Mouse (Mus musculus): ENCODE measurements around the gene Rasgrf2.

DNA sequence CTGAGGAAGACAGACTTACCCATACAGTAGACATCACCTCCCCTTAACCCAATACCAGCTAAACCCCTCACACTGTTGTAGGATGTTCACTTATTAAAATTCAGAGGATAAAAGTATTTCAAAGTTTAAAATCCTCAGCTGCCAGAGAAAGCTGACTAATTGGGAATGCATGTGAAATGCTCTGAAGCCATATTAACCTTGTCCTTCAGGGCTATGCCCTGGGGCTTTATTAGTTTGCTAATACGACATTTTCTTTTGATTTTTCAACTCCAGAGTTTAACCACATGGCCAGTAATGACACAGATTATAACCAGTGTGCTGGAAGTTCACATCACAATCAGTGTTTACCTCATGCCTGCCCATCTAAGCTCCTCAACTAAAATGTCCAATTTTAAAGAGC lies 192.6 kb downstream of the Rasgrf2 start:
- TF ChIP-seq TAL1 (IDR thresholded peaks at IDR 0.05; ENCODE audit: low read length) (no peak), GATA1 (IDR thresholded peaks at IDR 0.05; ENCODE audit: low read length) (no peak)
